Mouse (Mus musculus): ENCODE measurements around the gene Ubb.

The Ubb gene

DNA sequence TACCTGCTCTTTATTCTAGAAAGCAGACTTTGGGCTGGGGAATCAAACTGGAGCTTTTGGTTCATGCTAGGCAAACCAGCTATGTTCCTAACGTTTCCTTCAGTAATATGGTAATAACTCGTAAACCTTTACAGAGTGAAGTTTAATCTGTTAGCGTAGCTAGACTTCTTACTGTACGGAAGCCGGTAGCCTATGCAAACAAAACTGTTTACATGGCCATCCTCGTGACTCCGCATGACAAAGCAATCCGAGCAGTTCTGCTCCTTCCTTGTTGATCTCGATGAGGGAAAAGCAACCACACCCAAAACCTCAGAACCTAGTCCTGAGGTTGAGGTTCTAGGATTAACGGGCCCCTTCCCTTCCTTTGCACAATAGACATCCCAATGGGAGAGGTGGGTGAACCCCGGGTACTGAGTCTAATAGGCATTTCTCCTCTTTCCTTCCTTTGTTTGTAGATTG lies 715 bp upstream of the Ubb start:
- in situ Hi-C loops (cut with MboI; ENCODE audit: unreplicated experiment in 2 of 2), result no loop called here

DNA sequence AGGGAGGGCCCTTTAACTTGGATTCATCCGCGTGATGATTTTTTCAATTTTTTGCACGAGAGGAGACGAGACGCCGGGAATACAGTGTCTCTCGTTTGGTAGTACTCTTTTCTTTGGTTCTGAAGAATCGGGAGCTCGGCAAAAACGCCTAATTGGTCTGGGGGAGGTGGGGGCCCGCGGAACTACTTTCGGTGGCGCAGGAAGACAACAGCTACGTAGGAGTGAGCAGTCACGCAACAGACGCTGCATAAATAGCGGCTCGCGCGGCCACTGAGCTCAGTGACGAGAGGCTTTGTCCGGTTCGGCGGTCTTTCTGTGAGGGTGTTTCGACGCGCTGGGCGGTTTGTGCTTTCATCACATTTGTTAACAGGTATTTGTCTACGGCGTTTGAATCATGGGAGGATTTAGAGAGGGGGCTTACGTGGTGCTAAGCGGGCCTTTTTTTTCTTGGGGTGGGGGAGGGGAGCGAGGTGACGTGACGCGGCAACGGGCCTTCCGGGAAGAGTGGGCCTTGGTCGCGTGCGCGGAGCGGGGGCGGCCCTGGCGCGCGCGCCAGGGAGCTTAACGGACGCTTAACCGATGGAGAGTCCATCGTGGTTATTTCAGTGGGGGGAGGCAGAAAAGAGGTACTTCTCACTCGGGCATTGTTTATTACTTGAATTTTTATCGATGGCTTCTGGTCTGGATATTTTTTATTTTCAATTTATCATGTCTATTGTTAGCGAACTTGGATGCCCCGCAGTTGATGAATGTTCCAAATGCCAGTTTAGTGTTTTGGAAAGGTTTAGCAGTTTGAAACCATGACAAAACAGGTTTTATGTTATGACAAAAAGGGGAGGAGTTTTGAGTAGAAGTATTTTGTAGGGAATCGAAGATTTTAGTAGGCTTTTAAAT lies 502 bp downstream of the Ubb start:
- in situ Hi-C loops (cut with MboI; ENCODE audit: unreplicated experiment in 2 of 2), result no loop called here

DNA sequence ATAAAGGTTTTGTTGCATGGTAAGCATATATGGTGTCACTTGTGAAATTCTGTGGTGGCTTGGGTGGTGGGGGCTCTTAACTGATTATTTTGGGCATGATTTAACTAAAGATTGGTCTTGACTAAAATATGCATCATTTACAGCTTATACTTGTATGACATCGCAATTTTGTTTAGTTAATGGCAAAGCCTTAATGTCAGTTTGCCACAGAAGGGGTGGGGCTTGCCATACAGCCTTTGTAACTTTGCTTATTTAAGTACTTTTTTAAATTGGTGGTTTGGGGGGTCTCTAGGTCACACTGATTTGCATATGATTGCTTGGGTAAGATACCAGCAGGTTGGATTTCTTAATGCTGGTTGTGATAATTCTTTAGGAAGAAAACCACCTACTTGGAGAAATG lies 2.2 kb downstream of the Ubb start:
- in situ Hi-C loops (cut with MboI; ENCODE audit: unreplicated experiment in 2 of 2), result no loop called here

DNA sequence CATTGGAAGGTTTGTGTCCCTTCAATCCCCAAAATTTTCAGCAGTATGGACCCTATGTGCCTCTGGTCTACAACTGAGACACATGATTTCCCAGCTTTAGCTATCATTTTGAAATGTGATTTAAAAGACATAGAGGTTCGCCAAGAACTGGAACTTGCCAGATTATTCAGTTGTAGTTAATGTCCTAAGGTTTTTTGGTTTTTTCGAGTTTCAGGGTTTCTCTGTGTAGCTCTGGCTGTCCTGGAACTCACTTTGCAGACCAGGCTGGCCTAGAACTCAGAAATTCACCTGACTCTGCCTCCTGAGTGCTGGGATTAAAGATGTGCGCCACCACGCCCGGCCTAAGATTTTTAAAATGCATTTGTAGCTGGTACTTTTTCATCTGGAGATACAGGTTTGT lies 2.7 kb downstream of the Ubb start:
- in situ Hi-C loops (cut with MboI; ENCODE audit: unreplicated experiment in 2 of 2), result no loop called here

DNA sequence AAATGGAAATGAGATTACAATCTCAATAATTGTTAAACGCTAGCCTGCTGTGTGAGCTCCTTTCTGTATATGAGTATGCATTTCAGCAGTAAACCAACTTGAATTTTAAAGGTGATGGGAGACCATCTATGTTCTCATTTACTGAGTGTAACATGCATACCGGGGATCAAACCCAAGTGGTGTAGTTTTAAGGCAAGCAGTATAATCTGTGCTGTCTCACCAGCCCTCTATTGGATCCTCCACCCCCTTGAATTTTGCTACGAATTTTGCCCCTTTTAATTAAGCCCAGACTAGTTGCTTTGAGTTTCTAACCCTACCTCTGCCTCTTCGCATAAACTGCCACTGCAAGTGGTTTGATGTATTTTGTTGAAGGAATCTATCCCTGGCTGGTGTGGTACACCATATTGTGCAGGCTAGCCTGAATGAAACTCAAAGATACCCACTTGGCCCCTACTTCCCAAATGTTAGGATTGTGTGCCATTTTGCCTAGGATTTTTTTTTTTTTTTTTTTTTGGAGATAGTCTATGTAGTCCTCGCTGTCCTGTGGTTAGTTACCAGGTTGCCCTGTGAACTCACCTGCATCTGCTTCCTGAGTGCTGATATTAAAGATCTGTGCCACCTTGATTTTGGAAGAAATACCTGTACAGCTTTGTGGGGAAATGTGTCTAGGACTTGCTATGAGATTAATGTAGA lies 3.3 kb downstream of the Ubb start:
- in situ Hi-C loops (cut with MboI; ENCODE audit: unreplicated experiment in 2 of 2), result no loop called here

GRCm38 (mm10) chr11:62554934-62555517 lies 4.1 kb downstream of the Ubb start:
- in situ Hi-C loops (cut with MboI; ENCODE audit: unreplicated experiment in 2 of 2), result no loop called here

GRCm38 (mm10) chr11:62555896-62556412 lies 5.0 kb downstream of the Ubb start:
- in situ Hi-C loops (cut with MboI; ENCODE audit: unreplicated experiment in 2 of 2), result no loop called here

DNA sequence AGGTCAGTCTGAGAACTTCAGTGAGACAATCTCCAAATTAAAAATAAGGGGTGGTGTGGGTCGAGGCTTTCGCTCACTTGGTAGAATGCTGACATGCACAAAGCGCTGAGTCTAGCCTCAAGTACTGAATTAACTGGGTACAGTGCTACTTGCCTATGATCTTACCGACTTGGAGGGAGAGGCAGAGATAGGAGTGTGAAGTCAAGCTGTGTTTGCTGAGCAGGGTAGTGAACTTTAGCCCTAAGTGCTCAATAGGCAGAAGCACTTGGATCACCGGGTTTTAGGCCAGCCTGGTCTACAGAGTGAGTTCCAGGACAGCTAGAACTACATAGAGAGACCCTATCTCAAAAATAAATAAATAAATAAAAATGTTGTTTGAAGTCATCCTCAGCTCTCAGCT lies 6.2 kb downstream of the Ubb start:
- in situ Hi-C loops (cut with MboI; ENCODE audit: unreplicated experiment in 2 of 2), result no loop called here

DNA sequence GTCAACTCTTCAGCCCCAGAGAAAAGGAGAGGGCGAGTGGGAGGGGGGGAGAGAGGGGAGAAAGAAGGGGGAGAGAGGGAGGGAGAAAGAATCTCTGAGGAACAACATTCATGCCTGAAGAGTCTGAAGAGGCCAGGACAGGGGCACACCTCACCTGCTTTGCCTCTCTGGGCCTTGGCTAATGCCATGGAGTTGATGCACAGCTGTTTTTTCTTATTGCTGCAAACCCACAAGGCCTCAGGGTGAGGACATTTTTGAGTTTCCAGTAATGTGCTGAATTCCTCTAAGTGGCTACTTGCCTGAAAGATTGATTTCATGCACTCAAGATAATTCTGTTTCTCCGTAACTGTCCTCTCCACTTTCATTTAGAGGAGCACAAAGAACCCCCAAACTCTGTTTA lies 7.2 kb downstream of the Ubb start:
- in situ Hi-C loops (cut with MboI; ENCODE audit: unreplicated experiment in 2 of 2), result no loop called here

DNA sequence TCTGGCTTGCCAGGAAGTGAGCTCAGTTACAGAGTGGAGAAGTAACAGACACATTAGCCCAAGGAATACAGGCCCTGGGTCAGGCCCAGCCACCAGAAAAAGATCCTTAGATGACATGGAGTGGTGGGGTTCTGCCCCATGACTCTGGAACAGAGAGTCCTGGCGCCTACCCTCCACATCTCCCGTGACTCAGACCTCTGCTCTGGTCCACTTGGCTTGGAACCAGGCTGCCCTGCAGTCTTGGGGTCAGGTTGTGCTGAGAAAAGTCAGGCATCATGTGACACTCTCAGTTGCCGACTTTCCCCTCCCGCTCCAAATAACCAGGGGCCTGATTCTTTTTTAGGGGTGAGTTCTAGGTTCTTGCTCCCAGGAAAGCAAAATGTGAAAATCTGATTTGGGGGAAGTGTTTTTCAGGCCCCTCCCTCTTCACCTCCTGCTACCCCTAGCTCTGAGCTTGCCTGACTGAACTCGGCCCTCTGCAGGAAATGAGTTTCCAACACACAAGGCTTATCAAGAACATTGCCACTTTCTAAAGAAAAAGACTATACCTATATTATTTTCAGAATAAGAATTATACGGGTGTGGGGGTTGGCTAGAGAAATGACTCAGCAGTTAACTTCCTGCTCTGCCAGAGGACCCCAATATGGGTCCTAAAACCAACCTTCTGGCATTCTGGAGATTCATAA lies 8.1 kb downstream of the Ubb start:
- in situ Hi-C loops (cut with MboI; ENCODE audit: unreplicated experiment in 2 of 2), result no loop called here

DNA sequence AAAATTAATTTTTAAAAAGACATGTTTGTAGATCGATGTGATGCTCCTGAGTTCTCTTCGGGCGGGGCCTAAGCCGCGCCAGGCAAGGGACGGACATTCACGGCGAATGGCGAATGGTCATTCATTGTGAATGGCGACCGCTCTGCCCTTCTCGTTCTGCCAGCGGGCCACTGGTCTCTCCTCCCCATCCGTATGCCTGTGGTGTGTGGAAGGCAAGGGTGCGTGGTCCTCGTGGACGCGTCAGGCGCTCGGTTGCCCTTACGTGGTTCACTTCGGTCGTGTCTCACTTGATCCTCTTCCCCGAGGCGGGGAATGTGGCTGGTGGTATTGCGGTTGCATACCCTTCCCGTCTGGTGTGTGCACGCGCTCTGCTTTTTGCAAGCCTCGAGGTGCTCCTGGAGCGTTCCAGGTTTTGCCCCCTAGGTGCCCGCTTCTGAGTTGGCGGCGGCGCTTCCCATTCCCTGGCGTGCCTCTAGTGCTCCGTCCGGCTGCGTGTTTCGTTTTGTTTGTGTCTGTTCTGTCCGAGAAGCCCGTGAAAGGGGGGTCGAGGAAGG lies 9.6 kb downstream of the Ubb start:
- in situ Hi-C loops (cut with MboI; ENCODE audit: unreplicated experiment in 2 of 2), result no loop called here

DNA sequence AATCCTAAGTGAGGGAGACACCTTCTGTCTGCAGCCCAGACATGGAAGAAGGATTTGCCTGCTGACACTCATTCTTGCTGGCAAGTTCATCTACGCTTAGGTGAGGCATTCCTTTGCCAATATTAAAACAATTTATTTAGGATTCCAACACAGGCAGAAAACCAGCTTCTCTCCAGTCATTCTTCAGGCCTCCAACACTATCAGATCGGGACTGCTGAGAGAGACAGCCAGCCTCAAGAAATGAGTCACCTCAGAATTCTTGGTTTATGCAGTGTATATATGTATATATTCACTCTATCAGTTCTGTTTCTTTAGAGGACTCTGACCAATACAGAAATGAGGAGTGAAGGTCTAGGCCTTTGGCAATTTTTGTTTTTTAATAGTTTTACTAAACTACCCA lies 12.6 kb downstream of the Ubb start:
- in situ Hi-C loops (cut with MboI; ENCODE audit: unreplicated experiment in 2 of 2), result no loop called here

DNA sequence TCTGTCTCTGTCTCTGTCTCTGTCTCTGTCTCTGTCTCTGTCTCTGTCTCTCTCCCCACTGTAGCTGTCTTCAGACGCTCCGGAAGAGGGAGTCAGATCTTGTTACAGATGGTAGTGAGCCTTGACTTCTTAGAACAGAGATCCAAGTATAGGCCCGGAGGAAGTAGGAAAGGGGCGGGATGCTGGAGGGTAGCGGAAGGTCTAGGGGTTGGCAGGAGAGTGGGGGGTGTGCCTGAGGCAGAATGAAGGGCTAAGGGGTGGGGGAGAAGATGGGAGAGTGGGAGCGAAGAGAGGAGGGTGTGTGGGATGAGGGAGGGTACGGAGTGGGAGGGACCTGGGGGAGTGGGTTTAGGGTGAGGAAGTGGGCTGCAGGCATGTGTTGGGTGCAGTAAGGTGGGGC lies 14.8 kb downstream of the Ubb start:
- in situ Hi-C loops (cut with MboI; ENCODE audit: unreplicated experiment in 2 of 2), result no loop called here

DNA sequence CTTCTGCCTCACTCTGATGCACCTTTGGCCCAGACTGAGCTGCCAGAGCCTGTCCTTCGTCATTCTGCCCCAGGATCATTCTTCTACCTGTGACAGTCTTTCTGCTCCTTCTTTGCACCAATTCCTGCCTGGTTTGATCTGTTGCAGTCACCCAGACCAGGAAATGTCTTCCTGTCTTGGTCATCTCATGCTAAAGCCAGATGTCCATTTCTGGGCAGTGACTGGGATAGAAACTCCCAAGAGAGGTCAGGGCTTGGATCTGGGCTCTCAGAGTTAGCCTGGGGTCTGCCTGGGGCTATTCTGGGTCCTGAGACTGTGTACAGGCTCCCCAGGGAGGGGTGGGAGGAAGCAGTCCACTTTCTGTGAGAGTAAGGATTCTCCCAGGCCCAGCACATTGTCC lies 15.2 kb downstream of the Ubb start:
- in situ Hi-C loops (cut with MboI; ENCODE audit: unreplicated experiment in 2 of 2), result no loop called here

GRCm38 (mm10) chr11:62568300-62568699 lies 17.3 kb downstream of the Ubb start:
- in situ Hi-C loops (cut with MboI; ENCODE audit: unreplicated experiment in 2 of 2), result no loop called here

GRCm38 (mm10) chr11:62573959-62574702 lies 23.2 kb downstream of the Ubb start, which contains the start of gene Trpv2:
Gene Trpv2, plus strand, starts transcription at chr11:62574486.
- in situ Hi-C loops (cut with MboI; ENCODE audit: unreplicated experiment in 2 of 2), result no loop called here

DNA sequence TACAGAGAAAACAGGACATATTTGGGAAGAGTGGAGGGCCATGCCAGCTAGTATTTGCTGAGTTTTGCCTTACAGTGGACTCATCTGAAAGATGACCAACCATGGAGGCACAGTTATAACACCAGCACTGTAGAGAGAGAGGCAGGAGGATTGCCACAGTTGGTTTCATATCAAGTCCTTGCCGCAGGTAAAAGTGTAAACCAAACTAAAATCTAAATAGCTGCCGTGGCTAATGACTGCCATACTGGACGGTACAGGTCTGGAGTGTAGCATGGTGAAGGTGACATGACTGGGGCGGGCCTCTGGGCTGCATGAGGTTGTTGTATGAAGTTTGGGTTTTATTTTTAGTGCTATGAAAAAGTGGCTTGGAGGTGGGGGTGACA lies 23.7 kb downstream of the Ubb start:
- in situ Hi-C loops (cut with MboI; ENCODE audit: unreplicated experiment in 2 of 2), result loop anchor here (5.0 to 25.0 kb wide), 3 partner anchors 122 to 637 kb away; partner anchors contain the start of gene Akap10 (in 2 of the 2)

DNA sequence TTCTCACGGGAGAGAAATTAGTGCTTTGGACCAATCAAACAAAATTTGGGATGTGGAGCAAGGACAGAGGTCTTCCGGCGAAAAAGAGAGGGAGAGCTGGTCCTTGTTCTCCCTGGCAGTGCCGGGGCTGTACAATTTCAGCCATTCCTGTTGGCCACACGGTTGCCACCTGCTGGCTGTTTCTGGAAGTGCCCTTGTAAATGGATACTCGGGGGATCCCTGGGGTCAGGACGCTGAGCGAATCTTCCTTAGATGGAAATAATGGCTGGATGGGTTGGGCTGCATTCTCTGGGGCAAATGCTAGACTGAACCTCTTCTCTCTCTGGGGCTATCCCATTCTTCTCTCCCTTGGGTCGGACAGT lies 24.3 kb downstream of the Ubb start:
- in situ Hi-C loops (cut with MboI; ENCODE audit: unreplicated experiment in 2 of 2), result loop anchor here (5.0 to 25.0 kb wide), 3 partner anchors 123 to 638 kb away; partner anchors contain the start of gene Akap10 (in 2 of the 2)

DNA sequence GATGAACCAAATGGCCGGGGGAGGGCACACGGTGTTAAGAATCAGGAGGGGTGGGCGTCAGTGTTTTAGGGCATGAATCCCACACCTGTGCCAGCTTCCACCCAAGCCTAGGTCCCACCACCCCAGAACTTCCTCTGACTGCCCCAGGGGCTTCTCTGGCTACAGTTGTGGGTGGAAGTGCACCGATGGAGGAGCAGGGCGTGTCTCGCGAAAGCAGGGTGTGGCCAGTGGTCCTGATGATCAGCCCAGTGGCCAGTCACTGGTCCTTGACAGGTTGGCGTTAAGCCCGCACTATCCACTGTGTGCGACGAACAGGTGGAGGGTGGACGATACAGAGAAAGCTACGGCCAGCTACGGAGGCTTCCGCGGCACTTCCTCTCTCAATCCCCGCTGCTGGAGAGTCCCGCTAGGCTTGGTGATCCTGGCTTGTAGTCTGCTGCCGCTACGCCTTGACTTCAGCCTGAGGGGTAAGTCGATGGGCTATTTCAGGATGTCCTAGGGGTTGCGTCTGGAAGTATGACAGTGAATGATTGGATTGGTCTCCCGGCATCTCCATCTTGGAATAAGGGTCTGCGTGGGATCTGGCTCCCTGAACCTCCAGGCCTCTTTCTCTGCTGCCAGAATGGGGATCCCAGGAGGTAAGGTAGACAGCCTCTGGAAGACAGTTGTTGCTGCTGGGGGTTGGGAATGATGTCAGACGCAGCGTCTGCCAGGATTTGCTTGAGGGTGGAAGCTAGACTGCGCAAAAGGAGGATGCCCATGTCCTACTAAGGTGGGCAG lies 24.9 kb downstream of the Ubb start:
- in situ Hi-C loops (cut with MboI; ENCODE audit: unreplicated experiment in 2 of 2), result loop anchor here (5.0 to 25.0 kb wide), 3 partner anchors 124 to 639 kb away; partner anchors contain the start of gene Akap10 (in 2 of the 2)

All from v-Abl transformed pro-B cells (cell line).